Mouse (Mus musculus) adrenal gland, adult 8-10 months (tissue): ENCODE results near the gene Phlda1. TPM values are rescaled to one million over a fixed set of nuclear protein-coding genes. Genes with fewer than 3 reads are reported as not detected.

ENCODE experiments used
- DNase-seq: peaks from one replicate; pipeline ENCODE4 v3.0.0; 2022
- total RNA-seq, 4 experiments: library from RNA; stranded (reverse); gene quantifications; 2 replicates each; pipeline ENCODE4 v1.2.4; 2022

Gene Phlda1
- total RNA-seq, 4 experiments from 2014 or later = 57.2 to 195 (median 76.9) TPM

- DNase-seq = no peak
Observed at GRCm38 (mm10) chr10:111528283-111528682, 22.2 kb downstream of the Phlda1 start.

DNA sequence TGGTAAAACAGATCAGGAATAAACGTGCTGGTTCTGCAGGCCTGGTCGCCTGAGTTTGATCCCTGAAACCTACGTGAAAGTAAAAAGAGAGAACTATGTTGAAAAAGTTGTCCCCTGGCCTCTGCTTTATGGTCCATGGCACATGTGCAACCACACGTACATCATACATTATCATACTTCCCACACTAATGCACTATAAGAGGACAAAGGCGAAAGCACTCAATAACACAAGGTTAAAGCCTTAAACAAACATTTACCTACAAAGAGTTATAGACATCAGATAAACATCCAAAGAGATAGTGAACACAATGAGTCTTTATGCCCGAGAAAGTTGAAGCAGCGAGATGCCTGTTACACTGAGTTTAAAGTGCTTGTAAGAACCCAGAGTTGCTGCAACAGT is 24.3 kb downstream of the Phlda1 start:
- no peak for DNase-seq

DNA sequence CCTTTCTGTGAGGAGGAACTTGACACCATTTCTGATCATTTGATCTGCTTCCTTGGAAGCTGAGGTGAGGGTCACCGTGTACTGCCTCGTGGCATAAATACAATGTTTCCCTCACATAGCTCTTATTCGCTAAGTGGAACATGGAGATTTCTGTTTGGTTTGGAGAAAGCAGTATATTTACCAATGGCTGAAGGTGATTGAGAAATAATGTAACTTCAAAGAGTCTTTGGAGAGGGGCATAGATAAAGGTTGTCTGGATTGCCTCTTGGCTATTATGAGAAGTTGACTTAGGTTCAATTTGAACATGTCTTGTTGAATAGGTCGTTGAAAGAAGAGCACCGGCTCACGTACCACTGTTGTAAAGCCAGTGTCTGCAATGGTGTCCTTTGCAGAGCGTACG is 28.6 kb downstream of the Phlda1 start:
- DNase-seq = no peak

DNA sequence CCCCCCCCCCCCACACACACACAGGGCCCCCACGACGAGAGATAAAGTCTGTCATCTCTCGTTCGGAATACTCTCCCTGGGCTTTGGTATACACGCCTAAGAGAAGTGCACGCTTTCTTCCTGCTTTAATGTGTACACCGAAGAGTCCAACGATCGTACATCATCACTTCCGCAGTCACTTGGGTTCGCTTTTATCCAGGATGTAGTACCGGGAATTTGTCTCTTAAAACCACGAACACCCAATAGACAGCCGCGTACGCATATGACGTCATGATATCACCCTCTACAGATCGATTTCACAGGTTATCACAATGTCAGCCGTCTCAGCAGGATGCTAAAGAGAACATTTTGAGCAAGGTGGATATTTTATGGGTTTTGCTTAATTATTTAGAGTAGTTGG is 31.3 kb downstream of the Phlda1 start:
- no peak for DNase-seq

DNA sequence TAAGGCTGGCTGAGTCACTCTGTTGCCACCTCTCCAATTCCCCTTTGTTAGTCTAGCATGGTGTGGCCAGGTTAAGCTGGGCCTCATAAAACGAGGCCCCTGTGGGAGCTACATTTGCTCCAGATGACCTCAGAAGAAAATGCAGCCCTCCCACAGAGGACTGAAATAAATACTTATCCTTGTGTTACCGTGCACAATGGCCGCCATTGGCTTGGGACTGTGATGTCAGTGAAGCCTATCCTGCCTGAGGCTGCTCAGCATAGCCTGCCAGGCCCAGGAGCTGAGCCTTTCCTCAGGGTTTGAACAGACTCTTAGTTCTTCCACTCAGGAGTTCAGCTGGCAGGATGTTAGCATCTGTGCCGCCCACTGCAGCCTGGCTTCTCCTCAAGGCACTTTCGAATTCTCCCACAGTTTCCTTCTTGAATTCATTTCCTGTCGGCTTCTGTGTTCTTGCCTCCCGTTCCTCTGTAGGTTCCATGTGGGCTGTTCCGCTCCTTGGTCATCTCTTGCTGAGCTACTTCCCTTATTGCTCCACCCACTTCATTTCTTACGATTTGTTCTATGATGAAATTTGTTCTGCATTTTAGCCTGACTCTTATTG is 33.7 kb downstream of the Phlda1 start:
- DNase-seq = no peak

GRCm38 (mm10) chr10:111540678-111541077 is 34.6 kb downstream of the Phlda1 start:
- DNase-seq = no peak

- DNase-seq = no peak
Observed at GRCm38 (mm10) chr10:111543106-111543505, 37.0 kb downstream of the Phlda1 start.

DNA sequence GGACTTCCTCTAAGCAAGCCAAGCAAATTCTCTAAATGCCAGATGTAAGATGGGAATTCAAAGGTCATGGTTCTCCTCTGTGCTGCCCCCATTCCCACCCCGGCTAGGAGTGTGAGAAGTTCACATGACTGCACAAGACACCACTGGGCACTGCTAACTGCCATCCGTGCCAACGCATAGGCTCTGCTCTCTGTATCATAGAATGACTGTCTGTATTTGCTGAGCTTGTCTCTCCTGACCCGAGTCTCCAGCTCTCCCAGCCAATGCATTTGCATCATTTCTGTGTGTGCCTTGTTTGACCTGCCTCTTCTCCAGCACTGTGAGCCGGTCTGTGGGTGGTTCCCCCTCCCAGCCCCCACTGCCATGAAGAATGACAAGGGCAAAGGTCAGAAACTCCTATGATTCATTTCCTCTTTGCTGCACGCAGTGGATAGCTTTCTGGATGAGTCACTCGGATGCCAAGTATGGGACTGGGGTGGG is 37.7 kb downstream of the Phlda1 start:
- DNase-seq = peak; percentile 60

- no peak for DNase-seq
Observed at GRCm38 (mm10) chr10:111544311-111544710, 38.2 kb downstream of the Phlda1 start.

DNA sequence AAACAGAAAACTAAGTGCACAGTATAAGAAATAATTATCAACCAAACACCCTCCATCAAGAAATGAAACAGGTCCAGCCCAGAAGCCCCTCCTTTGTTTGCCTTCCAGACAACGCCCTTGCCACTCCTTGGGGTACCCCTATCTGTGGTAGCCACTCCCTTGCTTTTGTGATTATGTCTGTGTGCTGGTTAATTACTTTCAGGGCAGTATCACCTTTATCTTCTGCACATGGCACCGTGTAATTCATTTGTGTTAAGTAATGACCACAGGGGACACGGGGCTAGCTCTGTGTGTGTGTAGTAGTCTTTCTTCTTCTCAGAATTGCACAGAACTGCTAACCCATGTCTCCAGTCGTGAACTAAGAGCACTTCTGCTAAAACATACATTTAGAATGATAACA is 39.6 kb downstream of the Phlda1 start:
- no peak for DNase-seq

DNA sequence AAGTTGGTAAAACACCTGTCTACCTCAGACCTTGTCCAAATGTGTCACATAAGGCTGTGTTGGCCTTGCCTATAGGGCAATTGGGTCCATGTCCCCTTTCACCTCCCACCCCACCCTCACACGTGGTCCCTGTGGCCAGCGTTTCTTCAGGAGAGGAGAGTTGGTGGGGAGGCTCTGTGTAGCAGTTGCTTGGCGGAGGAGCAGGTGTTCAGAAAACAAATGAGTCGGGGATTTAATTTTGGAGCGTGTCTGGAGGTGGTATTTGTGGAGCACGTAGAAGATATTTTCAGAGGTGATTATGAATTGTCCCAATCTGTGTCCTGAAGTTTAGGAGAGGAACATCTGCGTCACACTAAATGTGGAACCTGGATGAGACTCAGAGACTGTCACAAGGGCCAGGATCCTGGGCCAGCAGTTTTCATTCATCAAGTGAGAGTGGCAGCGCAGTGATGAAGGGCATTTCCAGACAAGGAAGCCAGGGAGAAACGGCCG is 41.8 kb downstream of the Phlda1 start:
- DNase-seq = no peak

GRCm38 (mm10) chr10:111550075-111550695 is 44.1 kb downstream of the Phlda1 start:
- no peak for DNase-seq

DNA sequence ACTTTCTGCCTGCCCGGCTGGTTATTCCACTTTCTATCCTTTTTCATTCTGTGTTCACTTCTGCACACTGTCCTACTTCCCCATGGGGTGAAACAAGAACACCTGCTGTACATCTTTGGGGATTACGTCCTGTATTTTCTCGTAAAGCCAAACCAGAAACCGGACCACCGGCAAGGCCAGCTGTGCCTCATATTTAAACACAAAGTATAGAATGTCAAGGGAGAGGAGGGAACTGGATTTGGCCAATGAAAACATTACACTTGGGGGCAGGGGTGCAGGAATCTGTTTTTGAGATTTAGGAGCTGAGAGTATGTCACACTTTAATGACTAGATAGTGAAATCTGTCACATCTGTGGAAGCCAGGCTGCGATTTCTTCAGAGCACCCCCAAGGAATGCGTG is 47.6 kb downstream of the Phlda1 start:
- no peak for DNase-seq

- no peak for DNase-seq
Observed at GRCm38 (mm10) chr10:111554651-111555050, 48.6 kb downstream of the Phlda1 start.

GRCm38 (mm10) chr10:111558211-111558610 is 52.1 kb downstream of the Phlda1 start:
- DNase-seq = no peak

Other genes with a start within 250 kb of the Phlda1 start
- 1 to 10 TPM; 7.1 to 8.9 (median 7.9) TPM for gene Bbs10, start 207.6 kb upstream of the Phlda1 start, total RNA-seq
- gene Nap1l1, start 33.1 kb upstream of the Phlda1 start, total RNA-seq = 100 to 1,000 TPM; 120 to 143 (median 133) TPM